Mouse (Mus musculus) lung, postnatal 0 days (tissue): ENCODE data around the gene Olfr827.

Experiments used
- CTCF ChIP-seq: IDR thresholded peaks from 2 replicates; pipeline ENCODE4 v1.5.1; 2016; ENCODE audit warnings: antibody characterized with exemption, mild to moderate bottlenecking
- EP300 ChIP-seq: IDR thresholded peaks from 2 replicates; pipeline ENCODE4 v1.6.1; 2016; ENCODE audit warnings: antibody characterized with exemption, mild to moderate bottlenecking, control low read depth

DNA sequence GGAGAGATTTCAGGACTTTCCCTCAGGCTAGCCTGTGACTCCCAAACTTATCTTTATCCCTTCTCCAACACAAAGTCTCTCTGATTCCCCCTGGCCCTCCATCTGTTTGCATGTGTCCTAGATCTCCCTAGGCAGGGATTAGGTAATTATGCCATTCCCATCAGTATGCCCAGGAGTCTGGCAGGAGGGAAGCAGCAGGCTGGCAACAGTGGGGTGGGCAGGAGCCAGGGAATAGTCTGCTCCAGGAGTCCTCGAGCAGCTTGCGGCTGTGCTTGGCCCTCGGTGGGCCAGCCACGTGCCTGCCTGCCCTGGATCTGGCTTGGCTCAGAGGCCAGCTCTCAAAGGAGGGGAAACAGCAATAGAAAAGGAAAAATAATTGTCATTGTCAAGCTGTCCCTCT is 49.0 kb upstream of the Olfr827 start:
- TF ChIP-seq CTCF (no peak), EP300 (no peak)
